9 mouse cellular contexts compared by ENCODE assay signal in genomic region chr11:99463155-99463554, GRCm38 (mm10). TPM values are rescaled to one million over a fixed set of nuclear protein-coding genes. Genes with fewer than 3 reads are reported as not detected.
A peak's percentile ranks its signal among the peaks of the same experiment; 100 is the strongest.
DNase-seq lines count a peak whose midpoint lies in the region; ATAC-seq and TF ChIP-seq lines count a peak whose summit lies in the region.
"Had no signal": no experiment of that assay in that cellular context is flagged by ENCODE, and none has a peak within 500 bp of the region (broad histone marks: within the 10 kb centered on the region; RNA-seq: fewer than 3 reads in every experiment).

No protein-coding gene starts in this region.

- H3K36me3 ChIP-seq in forebrain, embryonic 13.5 days (ENCODE audit: poor library complexity, severe bottlenecking), result no peaks in the 10 kb centered on the region
- no peaks in the 10 kb centered on the region for H3K36me3 ChIP-seq in forebrain, embryonic 16.5 days (ENCODE audit: control insufficient read depth, insufficient read depth)
- no peaks in the 10 kb centered on the region for H3K36me3 ChIP-seq in ES-E14 (ENCODE audit: control insufficient read depth, insufficient read depth, low read length, poor library complexity, severe bottlenecking)

- H3K9ac ChIP-seq in forebrain, embryonic 13.5 days, result no peak overlapping the region
- H3K9ac ChIP-seq in forebrain, embryonic 16.5 days (replicated peaks; ENCODE audit: low read depth, low read length), result no peak overlapping the region
- H3K9ac ChIP-seq in ES-E14 (ENCODE audit: insufficient read depth, low read depth, low read length, poor library complexity, severe bottlenecking), result no peak overlapping the region

- 13% methylated on average over 8 of the region's 8 CpGs for WGBS in forebrain, embryonic 13.5 days
- 14% methylated on average over 8 of the region's 8 CpGs for WGBS in forebrain, embryonic 16.5 days

- in situ Hi-C loops in ES-E14 (cut with MboI; ENCODE audit: low sequenced_read_pairs in 2 of 2, unreplicated experiment in 2 of 2), result loop anchor here in 1 of 2 experiments (5.0 to 10.0 kb wide), 2 partner anchors 81 to 832 kb away; no protein-coding TSS in a partner anchor

- DNase-seq in ES-E14 (ENCODE audit: low read depth, low spot score), result peak; percentile 51
- peak; percentile 22 for DNase-seq in c-Kit-positive CD71-positive TER-119-positive erythroid progenitor cells, embryonic 14.5 days (ENCODE audit: low spot score)
- DNase-seq in frontal cortex, postnatal 36 days (ENCODE audit: low spot score in 2 of 2), result peak; percentile 64 to 73
- peak; percentile 76 for DNase-seq in layer of hippocampus, adult 11-12 months (ENCODE audit: low spot score)
- DNase-seq in lung, postnatal 14 days, result peak; percentile 70
- DNase-seq in spleen, postnatal 4 days (ENCODE audit: low spot score in 2 of 2), result peak; percentile 26 to 71

- H3K27me3 ChIP-seq in forebrain, embryonic 13.5 days, result peaks cover 5% of the 10 kb centered on the region
- no peaks in the 10 kb centered on the region for H3K27me3 ChIP-seq in forebrain, embryonic 16.5 days (replicated peaks; ENCODE audit: control insufficient read depth, insufficient read depth, low read length)

- H3K4me2 ChIP-seq in forebrain, embryonic 13.5 days, result no peak overlapping the region
- H3K4me2 ChIP-seq in forebrain, embryonic 16.5 days (ENCODE audit: low read length), result no peak overlapping the region

- ATAC-seq in forebrain, embryonic 13.5 days, result 0 out of 2 replicates have a peak, but pooled peaks have one; percentile 16
- ATAC-seq in forebrain, embryonic 16.5 days, result no peak

- no peak overlapping the region for H3K4me3 ChIP-seq in forebrain, embryonic 13.5 days
- H3K4me3 ChIP-seq in forebrain, embryonic 16.5 days (replicated peaks; ENCODE audit: low read length), result no peak overlapping the region
- no peak overlapping the region for H3K4me3 ChIP-seq in ES-E14 (ENCODE audit: insufficient read depth in 1 of 2, low read depth in 1 of 2, low read length in 2 of 2, poor library complexity in 1 of 2, severe bottlenecking in 1 of 2)

- no peak overlapping the region for H3K27ac ChIP-seq in forebrain, embryonic 13.5 days
- no peak overlapping the region for H3K27ac ChIP-seq in forebrain, embryonic 16.5 days (ENCODE audit: low read length)
- H3K27ac ChIP-seq in ES-E14 (ENCODE audit: insufficient read depth, low read depth, low read length, poor library complexity, severe bottlenecking), result no peak overlapping the region

- no peaks in the 10 kb centered on the region for H3K4me1 ChIP-seq in forebrain, embryonic 13.5 days
- H3K4me1 ChIP-seq in forebrain, embryonic 16.5 days (replicated peaks; ENCODE audit: control insufficient read depth, insufficient read depth, low read length), result no peaks in the 10 kb centered on the region
- 0 out of 4 replicates have a peak, but pooled peaks cover 0 to 3% of the 10 kb centered on the region in 2 experiments for H3K4me1 ChIP-seq in ES-E14 (ENCODE audit: control insufficient read depth in 2 of 2, insufficient read depth in 2 of 2, low read length in 2 of 2, poor library complexity in 1 of 2)

- no peaks in the 10 kb centered on the region for H3K9me3 ChIP-seq in forebrain, embryonic 13.5 days (replicated peaks)
- no peaks in the 10 kb centered on the region for H3K9me3 ChIP-seq in forebrain, embryonic 16.5 days (ENCODE audit: control insufficient read depth, low read length)
- H3K9me3 ChIP-seq in ES-E14 (ENCODE audit: control insufficient read depth, insufficient read depth, low read depth, low read length), result no peaks in the 10 kb centered on the region

TF ChIP-seq in ES-E14, 5 proteins besides CTCF, POLR2A, EP300 and RAD21:
- TF ChIP-seq MAFK (IDR thresholded peaks at IDR 0.05; ENCODE audit: insufficient read depth, low read depth, low read length), result no peak
- TF ChIP-seq ZC3H11A (IDR thresholded peaks at IDR 0.05; ENCODE audit: borderline replicate concordance, low read depth, low read length), result peak; percentile 86; the same call in 1 of the 2 replicates
- no peak for TF ChIP-seq HCFC1 (IDR thresholded peaks at IDR 0.05; ENCODE audit: borderline replicate concordance, insufficient read depth, low read length)
- TF ChIP-seq ZNF384 (IDR thresholded peaks at IDR 0.05; ENCODE audit: low read depth, low read length), result no peak

RNA-seq across cellular contexts. Expression of gene Krt20, which starts 25.2 kb away (rescaled TPM):
- 0.11 TPM in 1 of 2 replicates, not detected in the other for polyA plus RNA-seq in forebrain, embryonic 13.5 days (2015; fragmentation: Nextera tagmentation; extraction: Ambion mirVana)
- not detected in 2 replicates for polyA plus RNA-seq in forebrain, embryonic 16.5 days (2015; fragmentation: Nextera tagmentation; extraction: Ambion mirVana)
- 1.8 and 2.4 TPM in 2 replicates for total RNA-seq in ES-E14 (2012; rRNA removed)

RNA-seq across cellular contexts. Expression of gene Krt23, which starts 29.8 kb away (rescaled TPM):
- polyA plus RNA-seq in forebrain, embryonic 13.5 days (2015; fragmentation: Nextera tagmentation; extraction: Ambion mirVana), result not detected in 2 replicates
- 0.15 TPM in 1 of 2 replicates, not detected in the other for polyA plus RNA-seq in forebrain, embryonic 16.5 days (2015; fragmentation: Nextera tagmentation; extraction: Ambion mirVana)
- total RNA-seq in ES-E14 (2012; rRNA removed), result 0.16 and 0.18 TPM in 2 replicates

RNA-seq across cellular contexts. Expression of gene Krt12, which starts 41.1 kb away (rescaled TPM):
- polyA plus RNA-seq in forebrain, embryonic 13.5 days (2015; fragmentation: Nextera tagmentation; extraction: Ambion mirVana), result 0.15 TPM in 1 of 2 replicates, not detected in the other
- polyA plus RNA-seq in forebrain, embryonic 16.5 days (2015; fragmentation: Nextera tagmentation; extraction: Ambion mirVana), result 0.18 and 0.24 TPM in 2 replicates
- 0.37 and 0.49 TPM in 2 replicates for total RNA-seq in ES-E14 (2012; rRNA removed)
- polyA plus RNA-seq: lung, embryonic 16.5 days had no signal

RNA-seq across cellular contexts. Expression of gene Krt39, which starts 58.0 kb away (rescaled TPM):
- not detected in 2 replicates for polyA plus RNA-seq in forebrain, embryonic 13.5 days (2015; fragmentation: Nextera tagmentation; extraction: Ambion mirVana)
- not detected in 2 replicates for polyA plus RNA-seq in forebrain, embryonic 16.5 days (2015; fragmentation: Nextera tagmentation; extraction: Ambion mirVana)
- not detected in 2 replicates for total RNA-seq in ES-E14 (2012; rRNA removed)
- polyA plus RNA-seq: lung, embryonic 16.5 days had no signal

Comparison
In these comparisons a context has a peak if more than half of its experiments do, and no peak if none do; other contexts are left out.
1. DNase-seq: peak in every context shown above with its lines; median percentile 76 in layer of hippocampus, adult 11-12 months; 70 in lung, postnatal 14 days; 68 in frontal cortex, postnatal 36 days; 51 in ES-E14; 48 in spleen, postnatal 4 days; 22 in c-Kit-positive CD71-positive TER-119-positive erythroid progenitor cells, embryonic 14.5 days.